Mouse (Mus musculus): ENCODE measurements around the gene Ppm1m.

- no peak for TF ChIP-seq POLR2A (IDR thresholded peaks at IDR 0.05; ENCODE audit: low read depth, low read length)
- TF ChIP-seq CTCF (IDR thresholded peaks at IDR 0.05; ENCODE audit: borderline replicate concordance, insufficient read depth, low read length): no peak
Observed at GRCm38 (mm10) chr9:106208181-106208580, 8.6 kb upstream of the Ppm1m start.
